Mouse (Mus musculus): ENCODE results near the gene Tep1. TPM values are rescaled to one million over a fixed set of nuclear protein-coding genes. Genes with fewer than 3 reads are reported as not detected.
"Not testable (repeated sequence)": the region's sequence is repeated elsewhere in the genome, so short reads cannot be mapped to it uniquely, and the experiment has no call there.

Gene Tep1
- polyA plus RNA-seq, 1 experiment from 2014 or later: 5.2 TPM

- no peaks in the 10 kb centered on the region for H3K9me3 ChIP-seq (ENCODE audit: control insufficient read depth, low read length)
- H3K36me3 ChIP-seq (ENCODE audit: control insufficient read depth, insufficient read depth, low read length): no peaks in the 10 kb centered on the region
- no peak overlapping the region for H3K4me2 ChIP-seq (ENCODE audit: low read depth, low read length, severe bottlenecking)
- no peak overlapping the region for H3K4me3 ChIP-seq (ENCODE audit: low read depth, low read length)
- WGBS: 82% methylated on average over 6 of the region's 6 CpGs
- no peaks in the 10 kb centered on the region for H3K27me3 ChIP-seq (ENCODE audit: control insufficient read depth, insufficient read depth, low read length)
- ATAC-seq (replicated peaks; ENCODE audit: low FRiP score): no peak
- DNase-seq (ENCODE audit: low spot score): no peak
- H3K27ac ChIP-seq (ENCODE audit: low read depth, low read length): no peak overlapping the region
- H3K9ac ChIP-seq (ENCODE audit: low read length): no peak overlapping the region
- H3K4me1 ChIP-seq (replicated peaks; ENCODE audit: control insufficient read depth, insufficient read depth, low read length): no peaks in the 10 kb centered on the region
These were observed 5.4 kb upstream of the Tep1 start for GRCm38 (mm10) chr14:50875591-50876230.

- 91% methylated on average over 3 of the region's 3 CpGs for WGBS
- Histone ChIP-seq H3K9me3 (ENCODE audit: control insufficient read depth, low read length) (no peaks in the 10 kb centered on the region), H3K27me3 (ENCODE audit: control insufficient read depth, insufficient read depth, low read length) (no peaks in the 10 kb centered on the region), H3K27ac (ENCODE audit: low read depth, low read length) (no peak overlapping the region), H3K36me3 (ENCODE audit: control insufficient read depth, insufficient read depth, low read length) (no peaks in the 10 kb centered on the region), H3K4me2 (ENCODE audit: low read depth, low read length, severe bottlenecking) (no peak overlapping the region), H3K9ac (ENCODE audit: low read length) (no peak overlapping the region), H3K4me1 (replicated peaks; ENCODE audit: control insufficient read depth, insufficient read depth, low read length) (no peaks in the 10 kb centered on the region), H3K4me3 (ENCODE audit: low read depth, low read length) (no peak overlapping the region)
- DNase-seq (ENCODE audit: low spot score): no peak
- ATAC-seq (replicated peaks; ENCODE audit: low FRiP score): no peak
These were observed 4.8 kb upstream of the Tep1 start for GRCm38 (mm10) chr14:50875175-50875574.

GRCm38 (mm10) chr14:50871284-50871683 is 924 bp upstream of the Tep1 start:
- no peak overlapping the region for H3K9ac ChIP-seq (ENCODE audit: low read length)
- no peak overlapping the region for H3K27ac ChIP-seq (ENCODE audit: low read depth, low read length)
- 86% methylated on average over 2 of the region's 2 CpGs for WGBS
- H3K4me2 ChIP-seq (ENCODE audit: low read depth, low read length, severe bottlenecking): no peak overlapping the region
- DNase-seq (ENCODE audit: low spot score) (no peak), ATAC-seq (replicated peaks; ENCODE audit: low FRiP score) (no peak)
- H3K36me3 ChIP-seq (ENCODE audit: control insufficient read depth, insufficient read depth, low read length): no peaks in the 10 kb centered on the region
- H3K27me3 ChIP-seq (ENCODE audit: control insufficient read depth, insufficient read depth, low read length): no peaks in the 10 kb centered on the region
- H3K9me3 ChIP-seq (ENCODE audit: control insufficient read depth, low read length): no peaks in the 10 kb centered on the region
- H3K4me1 ChIP-seq (replicated peaks; ENCODE audit: control insufficient read depth, insufficient read depth, low read length): no peaks in the 10 kb centered on the region
- H3K4me3 ChIP-seq (ENCODE audit: low read depth, low read length): no peak overlapping the region

- H3K27ac ChIP-seq (ENCODE audit: low read depth, low read length): no peak overlapping the region
- no peak for DNase-seq (ENCODE audit: low spot score)
- H3K9me3 ChIP-seq (ENCODE audit: control insufficient read depth, low read length): no peaks in the 10 kb centered on the region
- H3K4me3 ChIP-seq (ENCODE audit: low read depth, low read length): peak overlapping the region; percentile 47
- H3K36me3 ChIP-seq (ENCODE audit: control insufficient read depth, insufficient read depth, low read length): no peaks in the 10 kb centered on the region
- ATAC-seq (replicated peaks; ENCODE audit: low FRiP score): no peak
- H3K27me3 ChIP-seq (ENCODE audit: control insufficient read depth, insufficient read depth, low read length): no peaks in the 10 kb centered on the region
- peak overlapping the region; percentile 62 for H3K4me2 ChIP-seq (ENCODE audit: low read depth, low read length, severe bottlenecking)
- H3K9ac ChIP-seq (ENCODE audit: low read length): peak overlapping the region; percentile 65
- no peaks in the 10 kb centered on the region for H3K4me1 ChIP-seq (replicated peaks; ENCODE audit: control insufficient read depth, insufficient read depth, low read length)
- 31% methylated on average over 5 of the region's 5 CpGs for WGBS
These were observed 414 bp upstream of the Tep1 start for GRCm38 (mm10) chr14:50870805-50871143.

- 91% methylated on average over 5 of the region's 5 CpGs for WGBS
- Histone ChIP-seq H3K27me3 (ENCODE audit: control insufficient read depth, insufficient read depth, low read length) (no peaks in the 10 kb centered on the region), H3K9me3 (ENCODE audit: control insufficient read depth, low read length) (no peaks in the 10 kb centered on the region), H3K9ac (ENCODE audit: low read length) (no peak overlapping the region), H3K27ac (ENCODE audit: low read depth, low read length) (no peak overlapping the region), H3K4me3 (ENCODE audit: low read depth, low read length) (no peak overlapping the region), H3K4me2 (ENCODE audit: low read depth, low read length, severe bottlenecking) (no peak overlapping the region), H3K4me1 (replicated peaks; ENCODE audit: control insufficient read depth, insufficient read depth, low read length) (no peaks in the 10 kb centered on the region), H3K36me3 (ENCODE audit: control insufficient read depth, insufficient read depth, low read length) (no peaks in the 10 kb centered on the region)
- DNase-seq (ENCODE audit: low spot score): no peak
- no peak for ATAC-seq (replicated peaks; ENCODE audit: low FRiP score)
These were observed 1.7 kb downstream of the Tep1 start for GRCm38 (mm10) chr14:50868656-50869055.

- H3K4me2 ChIP-seq (ENCODE audit: low read depth, low read length, severe bottlenecking): no peak overlapping the region
- no peaks in the 10 kb centered on the region for H3K36me3 ChIP-seq (ENCODE audit: control insufficient read depth, insufficient read depth, low read length)
- 73% methylated on average over 4 of the region's 4 CpGs for WGBS
- no peak overlapping the region for H3K9ac ChIP-seq (ENCODE audit: low read length)
- H3K4me3 ChIP-seq (ENCODE audit: low read depth, low read length): no peak overlapping the region
- H3K27me3 ChIP-seq (ENCODE audit: control insufficient read depth, insufficient read depth, low read length): no peaks in the 10 kb centered on the region
- no peak for ATAC-seq (replicated peaks; ENCODE audit: low FRiP score)
- DNase-seq (ENCODE audit: low spot score): no peak
- no peaks in the 10 kb centered on the region for H3K9me3 ChIP-seq (ENCODE audit: control insufficient read depth, low read length)
- H3K4me1 ChIP-seq (replicated peaks; ENCODE audit: control insufficient read depth, insufficient read depth, low read length): no peaks in the 10 kb centered on the region
- H3K27ac ChIP-seq (ENCODE audit: low read depth, low read length): no peak overlapping the region
These were observed 2.1 kb downstream of the Tep1 start for GRCm38 (mm10) chr14:50868211-50868610.

GRCm38 (mm10) chr14:50866966-50867365 is 3.4 kb downstream of the Tep1 start:
- Histone ChIP-seq H3K27ac (ENCODE audit: low read depth, low read length) (no peak overlapping the region), H3K4me2 (ENCODE audit: low read depth, low read length, severe bottlenecking) (no peak overlapping the region), H3K4me1 (replicated peaks; ENCODE audit: control insufficient read depth, insufficient read depth, low read length) (no peaks in the 10 kb centered on the region), H3K9ac (ENCODE audit: low read length) (no peak overlapping the region), H3K27me3 (ENCODE audit: control insufficient read depth, insufficient read depth, low read length) (no peaks in the 10 kb centered on the region), H3K9me3 (ENCODE audit: control insufficient read depth, low read length) (no peaks in the 10 kb centered on the region), H3K4me3 (ENCODE audit: low read depth, low read length) (no peak overlapping the region), H3K36me3 (ENCODE audit: control insufficient read depth, insufficient read depth, low read length) (no peaks in the 10 kb centered on the region)
- WGBS: 96% methylated on average over 3 of the region's 3 CpGs
- no peak for DNase-seq (ENCODE audit: low spot score)
- ATAC-seq (replicated peaks; ENCODE audit: low FRiP score): no peak

GRCm38 (mm10) chr14:50865005-50865404 is 5.4 kb downstream of the Tep1 start:
- ATAC-seq (replicated peaks; ENCODE audit: low FRiP score); H3K27ac ChIP-seq (ENCODE audit: low read depth, low read length); H3K4me1 ChIP-seq (replicated peaks; ENCODE audit: control insufficient read depth, insufficient read depth, low read length): not testable (repeated sequence)

GRCm38 (mm10) chr14:50862641-50863040 is 7.7 kb downstream of the Tep1 start:
- DNase-seq (ENCODE audit: low spot score): no peak
- no peaks in the 10 kb centered on the region for H3K4me1 ChIP-seq (replicated peaks; ENCODE audit: control insufficient read depth, insufficient read depth, low read length)
- 94% methylated on average over 10 of the region's 10 CpGs for WGBS

More at GRCm38 (mm10) chr14:50865005-50865404, 5.4 kb downstream of the Tep1 start:
- not testable (repeated sequence) for H3K27me3 ChIP-seq (ENCODE audit: control insufficient read depth, insufficient read depth, low read length); DNase-seq (ENCODE audit: low spot score); H3K4me3 ChIP-seq (ENCODE audit: low read depth, low read length); H3K9ac ChIP-seq (ENCODE audit: low read length); H3K4me2 ChIP-seq (ENCODE audit: low read depth, low read length, severe bottlenecking); H3K36me3 ChIP-seq (ENCODE audit: control insufficient read depth, insufficient read depth, low read length); H3K9me3 ChIP-seq (ENCODE audit: control insufficient read depth, low read length)

More at GRCm38 (mm10) chr14:50862641-50863040, 7.7 kb downstream of the Tep1 start:
- H3K27ac ChIP-seq (ENCODE audit: low read depth, low read length): no peak overlapping the region
- H3K27me3 ChIP-seq (ENCODE audit: control insufficient read depth, insufficient read depth, low read length): no peaks in the 10 kb centered on the region
- no peaks in the 10 kb centered on the region for H3K9me3 ChIP-seq (ENCODE audit: control insufficient read depth, low read length)
- no peak overlapping the region for H3K4me2 ChIP-seq (ENCODE audit: low read depth, low read length, severe bottlenecking)
- no peak overlapping the region for H3K4me3 ChIP-seq (ENCODE audit: low read depth, low read length)
- H3K36me3 ChIP-seq (ENCODE audit: control insufficient read depth, insufficient read depth, low read length): no peaks in the 10 kb centered on the region; the same call in 1 of the 2 replicates
- ATAC-seq (replicated peaks; ENCODE audit: low FRiP score): no peak
- no peak overlapping the region for H3K9ac ChIP-seq (ENCODE audit: low read length)
